Mouse (Mus musculus) myocyte (in vitro differentiated cells): ENCODE data around the gene Cenpo. TPM values are rescaled to one million over a fixed set of nuclear protein-coding genes. Genes with fewer than 3 reads are reported as not detected.

Source experiments
- H3K27me3 ChIP-seq: one replicate; pipeline ENCODE4 v1.6.1; 2011; ENCODE audit not compliant: control insufficient read depth, insufficient read depth, insufficient read length
- H3K36me3 ChIP-seq: one replicate; pipeline ENCODE4 v1.6.1; 2011; ENCODE audit not compliant: control insufficient read depth, insufficient read depth
- H3K4me2 ChIP-seq: one replicate; pipeline ENCODE4 v1.6.1; 2011; ENCODE audit warnings: low read depth, control low read depth
- H3K4me3 ChIP-seq: one replicate; pipeline ENCODE4 v1.5.1; 2011; ENCODE audit warnings: mild to moderate bottlenecking, control low read depth, moderate library complexity
- H3K79me2 ChIP-seq: one replicate; pipeline ENCODE4 v1.6.1; 2011; ENCODE audit not compliant: control insufficient read depth, insufficient read depth
- H3ac ChIP-seq: one replicate; pipeline ENCODE4 v1.6.1; 2011; ENCODE audit not compliant: control insufficient read depth, insufficient read length
- CEBPB ChIP-seq: IDR thresholded peaks from 2 replicates; pipeline ENCODE4 v1.6.1; 2011; ENCODE audit warnings: mild to moderate bottlenecking, moderate library complexity; ENCODE audit not compliant: poor library complexity, insufficient read depth, severe bottlenecking
- E2F4 ChIP-seq: IDR thresholded peaks from one replicate; pipeline ENCODE4 v1.6.1; 2011; ENCODE audit warnings: mild to moderate bottlenecking, control low read depth, moderate library complexity; ENCODE audit not compliant: insufficient read depth
- MAX ChIP-seq: IDR thresholded peaks from one replicate; pipeline ENCODE4 v1.6.1; 2011; ENCODE audit warnings: low read depth, mild to moderate bottlenecking, control low read depth
- MYOD1 ChIP-seq, 3 experiments: IDR thresholded peaks; one replicate each; pipeline ENCODE4 v1.6.1; 2011; ENCODE audit warnings: control low read depth in 2 of 3, low read depth in 2 of 3, mild to moderate bottlenecking in 2 of 3, moderate library complexity in 1 of 3; ENCODE audit not compliant: insufficient read length in 2 of 3, control insufficient read depth in 1 of 3
- MYOG ChIP-seq, 3 experiments: IDR thresholded peaks; one replicate each; pipeline ENCODE4 v1.6.1; 2011; ENCODE audit warnings: control low read depth in 2 of 3, low read depth in 2 of 3, mild to moderate bottlenecking in 2 of 3; ENCODE audit not compliant: insufficient read length in 2 of 3, control insufficient read depth in 1 of 3, insufficient read depth in 1 of 3
- POLR2A ChIP-seq: IDR thresholded peaks from one replicate; pipeline ENCODE4 v1.6.1; 2011; ENCODE audit warnings: low read depth, mild to moderate bottlenecking, control low read depth, moderate library complexity; ENCODE audit not compliant: insufficient read length
- POLR2AphosphoS2 ChIP-seq: IDR thresholded peaks from one replicate; pipeline ENCODE4 v1.6.1; 2011; ENCODE audit warnings: low read depth, control low read depth; ENCODE audit not compliant: insufficient read length
- REST ChIP-seq: IDR thresholded peaks from one replicate; pipeline ENCODE4 v1.6.1; 2011; ENCODE audit warnings: mild to moderate bottlenecking, control low read depth, moderate library complexity; ENCODE audit not compliant: insufficient read depth, insufficient read length
- SRF ChIP-seq: IDR thresholded peaks from one replicate; pipeline ENCODE4 v1.6.1; 2011; ENCODE audit warnings: low read depth; ENCODE audit not compliant: control insufficient read depth, insufficient read length
- TCF12 ChIP-seq: IDR thresholded peaks from one replicate; pipeline ENCODE4 v1.6.1; 2011; ENCODE audit warnings: mild to moderate bottlenecking, control low read depth; ENCODE audit not compliant: poor library complexity, insufficient read depth, severe bottlenecking
- TCF3 ChIP-seq: IDR thresholded peaks from one replicate; pipeline ENCODE4 v1.6.1; 2011; ENCODE audit warnings: low read depth, control low read depth; ENCODE audit not compliant: insufficient read length
- USF1 ChIP-seq: IDR thresholded peaks from one replicate; pipeline ENCODE4 v1.6.1; 2011; ENCODE audit warnings: low read depth, mild to moderate bottlenecking, control low read depth, moderate library complexity
- polyA plus RNA-seq: library from polyadenylated mRNA; unstranded; fragments of >200 nt; fragmentation: generic; extraction: Trizol; gene quantifications from one replicate; pipeline ENCODE4 v1.2.1, GENCODE M21; 2012; ENCODE audit warnings: missing spikeins

The Cenpo gene
- polyA plus RNA-seq, 1 experiment, result 5.5 TPM

DNA sequence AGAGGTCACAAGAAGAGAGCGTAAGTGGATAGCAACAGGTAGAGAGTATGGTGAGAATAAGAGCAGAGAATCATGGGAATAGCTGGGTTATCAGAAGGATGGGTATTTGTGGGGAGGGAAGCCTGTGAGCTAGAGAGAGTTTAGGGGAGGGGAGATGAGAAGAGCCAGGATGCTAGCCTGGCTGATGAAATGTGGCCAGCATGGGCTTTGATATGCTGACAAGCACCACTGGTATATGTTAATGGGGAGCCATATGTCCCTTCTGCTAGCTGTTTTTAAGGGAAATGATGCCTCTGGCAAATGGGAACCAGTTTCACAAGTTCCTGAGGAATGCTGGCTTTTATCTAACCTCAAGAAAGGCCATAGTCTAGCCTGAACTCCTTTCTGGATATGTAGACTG is 65.0 kb downstream of the Cenpo start:
- Histone ChIP-seq H3K27me3 (no peaks in the 10 kb centered on the region), H3K4me3 (no peak overlapping the region), H3ac (no peak overlapping the region), H3K79me2 (no peaks in the 10 kb centered on the region), H3K36me3 (no peaks in the 10 kb centered on the region), H3K4me2 (no peak overlapping the region)
- TF ChIP-seq TCF12, result no peak
- TF ChIP-seq SRF, result no peak
- TF ChIP-seq MAX, result no peak
- TF ChIP-seq USF1, result no peak
- no peak for TF ChIP-seq REST
- no peak for TF ChIP-seq POLR2A
- no peak for TF ChIP-seq POLR2AphosphoS2
- no peak for TF ChIP-seq TCF3
- no peak for TF ChIP-seq MYOD1 (IDR thresholded peaks at IDR 0.05; ENCODE audit: control insufficient read depth in 1 of 3, insufficient read length in 2 of 3, low read depth in 2 of 3)
- TF ChIP-seq E2F4, result no peak
- no peak for TF ChIP-seq CEBPB
- TF ChIP-seq MYOG (IDR thresholded peaks at IDR 0.05; ENCODE audit: control insufficient read depth in 1 of 3, insufficient read depth in 1 of 3, insufficient read length in 2 of 3, low read depth in 2 of 3), result no peak

DNA sequence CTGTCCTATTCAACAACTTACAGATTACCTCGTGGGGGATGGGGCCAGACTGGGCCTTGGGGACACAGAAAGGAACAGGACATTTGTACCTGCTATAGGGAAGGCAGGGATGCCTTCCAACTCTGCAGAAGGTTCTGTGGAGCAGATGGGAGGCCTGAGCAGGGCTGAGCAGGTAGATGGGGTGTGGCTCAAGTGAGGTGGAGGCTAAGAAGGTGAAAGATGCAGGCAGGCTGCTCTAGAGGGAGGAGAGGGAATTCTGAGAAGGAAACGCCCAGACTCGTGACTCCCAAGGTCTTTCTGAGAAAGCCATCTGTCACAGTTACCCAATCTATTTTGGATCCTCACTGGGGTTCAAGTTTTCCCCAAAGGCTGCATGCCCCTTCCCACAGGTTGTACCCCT is 67.1 kb downstream of the Cenpo start:
- TF ChIP-seq E2F4 (no peak), REST (no peak), MYOG (IDR thresholded peaks at IDR 0.05; ENCODE audit: control insufficient read depth in 1 of 3, insufficient read depth in 1 of 3, insufficient read length in 2 of 3, low read depth in 2 of 3) (no peak), MYOD1 (IDR thresholded peaks at IDR 0.05; ENCODE audit: control insufficient read depth in 1 of 3, insufficient read length in 2 of 3, low read depth in 2 of 3) (no peak), CEBPB (no peak), TCF3 (no peak), SRF (no peak), POLR2A (no peak)

DNA sequence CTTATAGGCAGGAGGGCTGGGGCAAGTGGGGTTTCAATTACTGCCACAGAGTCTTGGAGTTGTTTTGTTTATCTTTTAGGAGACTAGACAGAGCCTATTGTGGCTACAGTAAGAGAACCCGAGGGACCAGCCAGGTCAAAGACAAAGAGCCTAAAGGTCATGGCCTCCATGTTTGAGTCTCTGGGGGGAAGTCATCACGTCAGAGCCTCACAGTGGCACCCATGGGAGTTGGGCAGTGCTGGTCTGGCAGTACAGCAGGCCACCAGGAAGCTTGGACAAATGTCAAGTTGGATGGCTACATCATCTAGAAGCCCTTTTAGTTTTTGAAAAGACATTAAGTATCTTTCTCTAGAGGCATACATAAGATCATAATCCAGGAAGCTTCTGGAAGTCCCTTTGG is 71.2 kb downstream of the Cenpo start:
- no peak for TF ChIP-seq TCF3
- TF ChIP-seq CEBPB, result no peak
- Histone ChIP-seq H3K36me3 (no peaks in the 10 kb centered on the region), H3K4me3 (no peak overlapping the region), H3K79me2 (no peaks in the 10 kb centered on the region), H3K4me2 (no peak overlapping the region), H3K27me3 (no peaks in the 10 kb centered on the region), H3ac (no peak overlapping the region)

More for the DNA sequence above, 67.1 kb downstream of the Cenpo start:
- H3K4me2 ChIP-seq, result no peak overlapping the region
- H3K79me2 ChIP-seq, result no peaks in the 10 kb centered on the region
- H3K27me3 ChIP-seq, result no peaks in the 10 kb centered on the region
- H3K4me3 ChIP-seq, result no peak overlapping the region
- H3K36me3 ChIP-seq, result no peaks in the 10 kb centered on the region
- no peak overlapping the region for H3ac ChIP-seq

DNA sequence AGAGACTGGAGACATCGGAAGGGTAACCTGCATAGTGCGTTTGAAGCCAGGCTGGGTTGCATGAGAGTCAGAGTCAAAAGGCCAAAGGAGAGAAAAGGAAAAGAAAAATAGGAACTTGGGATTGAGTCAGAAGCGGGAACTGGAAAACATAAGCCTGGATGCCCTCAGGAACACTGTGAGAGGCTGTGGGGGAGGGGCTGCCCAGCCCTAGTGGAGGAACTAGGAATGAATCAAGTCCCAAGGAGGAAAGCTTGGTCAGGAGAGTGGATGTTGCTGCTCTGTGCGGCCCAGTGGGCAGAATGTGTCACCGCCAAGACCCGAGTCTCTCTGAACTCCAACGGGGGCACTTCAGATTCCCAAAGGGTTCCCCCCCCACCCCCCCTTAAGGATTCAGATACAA is 73.8 kb downstream of the Cenpo start:
- TF ChIP-seq MYOD1 (IDR thresholded peaks at IDR 0.05; ENCODE audit: control insufficient read depth in 1 of 3, insufficient read length in 2 of 3, low read depth in 2 of 3) (no peak), TCF12 (no peak), POLR2AphosphoS2 (no peak), TCF3 (no peak)
- H3K4me2 ChIP-seq, result no peak overlapping the region
- H3K36me3 ChIP-seq, result no peaks in the 10 kb centered on the region
- no peaks in the 10 kb centered on the region for H3K79me2 ChIP-seq
- no peak overlapping the region for H3K4me3 ChIP-seq
- H3ac ChIP-seq, result no peak overlapping the region
- H3K27me3 ChIP-seq, result no peaks in the 10 kb centered on the region

DNA sequence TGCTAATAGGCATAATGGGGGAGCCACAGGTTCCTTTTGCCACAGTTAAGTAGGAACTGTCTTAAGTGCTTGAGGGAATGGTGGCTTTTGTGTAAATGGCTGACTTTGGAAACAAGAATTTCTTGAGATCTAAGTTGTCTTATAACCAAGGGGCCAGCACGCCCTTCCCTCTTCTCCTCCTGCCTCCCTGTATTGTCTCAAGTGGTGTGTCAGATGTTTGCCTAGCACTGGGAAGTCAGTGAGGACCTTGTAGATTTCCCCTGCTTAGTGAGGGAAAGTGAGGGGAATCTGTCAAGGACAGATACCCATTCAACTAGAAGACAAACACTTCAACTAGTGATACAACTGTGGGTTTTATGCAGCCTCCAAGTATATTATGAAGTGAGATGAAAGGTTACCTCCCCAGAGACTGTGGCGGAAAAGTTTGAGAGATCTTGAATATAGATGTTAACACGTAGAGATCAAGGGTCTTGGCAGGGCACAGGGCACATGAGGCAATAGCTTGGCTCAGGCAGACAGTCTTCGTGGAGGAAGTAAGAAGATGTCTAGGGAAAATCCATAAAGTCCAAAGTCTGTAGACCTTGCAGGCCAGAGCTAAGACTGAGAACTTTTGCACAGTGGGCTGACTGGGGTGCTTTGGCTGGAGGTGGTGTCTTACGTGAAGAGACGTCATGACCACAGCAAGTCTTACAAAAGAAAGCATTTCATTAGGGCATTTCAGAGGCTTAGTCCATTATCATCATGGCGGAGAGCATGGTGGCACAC is 75.0 kb downstream of the Cenpo start:
- Histone ChIP-seq H3K4me3 (no peak overlapping the region), H3K36me3 (no peaks in the 10 kb centered on the region), H3ac (no peak overlapping the region), H3K4me2 (no peak overlapping the region), H3K27me3 (no peaks in the 10 kb centered on the region), H3K79me2 (no peaks in the 10 kb centered on the region)
- TF ChIP-seq CEBPB, result no peak
- no peak for TF ChIP-seq MYOG (IDR thresholded peaks at IDR 0.05; ENCODE audit: control insufficient read depth in 1 of 3, insufficient read depth in 1 of 3, insufficient read length in 2 of 3, low read depth in 2 of 3)
- TF ChIP-seq MYOD1 (IDR thresholded peaks at IDR 0.05; ENCODE audit: control insufficient read depth in 1 of 3, insufficient read length in 2 of 3, low read depth in 2 of 3), result no peak
- no peak for TF ChIP-seq REST
- TF ChIP-seq TCF3, result no peak
- no peak for TF ChIP-seq E2F4
- no peak for TF ChIP-seq SRF
- no peak for TF ChIP-seq POLR2AphosphoS2
- TF ChIP-seq POLR2A, result no peak
- no peak for TF ChIP-seq TCF12
- no peak for TF ChIP-seq MAX
- TF ChIP-seq USF1, result no peak
